Mouse (Mus musculus) lung, postnatal 14 days (tissue): ENCODE measurements around the gene Lrmda.

Experiments used
- DNase-seq: peaks from one replicate; pipeline ENCODE4 v3.0.0; 2021

Lrmda gene

GRCm38 (mm10) chr14:22048068-22048899 lies 28.8 kb downstream of the Lrmda start:
- no peak for DNase-seq

- DNase-seq = no peak
Observed at GRCm38 (mm10) chr14:22048900-22049199, 29.3 kb downstream of the Lrmda start.

- no peak for DNase-seq
Observed at GRCm38 (mm10) chr14:22049282-22049681, 29.8 kb downstream of the Lrmda start.

- DNase-seq = peak; percentile 21
Observed at GRCm38 (mm10) chr14:22051941-22052664, 32.6 kb downstream of the Lrmda start.

- DNase-seq = peak; percentile 37
Observed at GRCm38 (mm10) chr14:22055630-22056029, 36.1 kb downstream of the Lrmda start.

GRCm38 (mm10) chr14:22056246-22056645 lies 36.7 kb downstream of the Lrmda start:
- DNase-seq = no peak

- DNase-seq = no peak
Observed at GRCm38 (mm10) chr14:22058729-22059128, 39.2 kb downstream of the Lrmda start.

- DNase-seq = no peak
Observed at GRCm38 (mm10) chr14:22059348-22059861, 39.9 kb downstream of the Lrmda start.

- DNase-seq = no peak
Observed at GRCm38 (mm10) chr14:22060787-22061186, 41.3 kb downstream of the Lrmda start.

GRCm38 (mm10) chr14:22062117-22062855 lies 42.8 kb downstream of the Lrmda start:
- no peak for DNase-seq

- no peak for DNase-seq
Observed at GRCm38 (mm10) chr14:22069169-22069568, 49.7 kb downstream of the Lrmda start.

- no peak for DNase-seq
Observed at GRCm38 (mm10) chr14:22073385-22073784, 53.9 kb downstream of the Lrmda start.

- DNase-seq = no peak
Observed at GRCm38 (mm10) chr14:22074229-22074628, 54.7 kb downstream of the Lrmda start.

GRCm38 (mm10) chr14:22083931-22084330 lies 64.4 kb downstream of the Lrmda start:
- DNase-seq = no peak

- DNase-seq = no peak
Observed at GRCm38 (mm10) chr14:22085411-22085810, 65.9 kb downstream of the Lrmda start.

GRCm38 (mm10) chr14:22088604-22089003 lies 69.1 kb downstream of the Lrmda start:
- DNase-seq = no peak

- DNase-seq = no peak
Observed at GRCm38 (mm10) chr14:22089331-22089730, 69.8 kb downstream of the Lrmda start.

GRCm38 (mm10) chr14:22089866-22090470 lies 70.5 kb downstream of the Lrmda start:
- peak; percentile 56 for DNase-seq

- no peak for DNase-seq
Observed at GRCm38 (mm10) chr14:22090778-22091211, 71.3 kb downstream of the Lrmda start.

- no peak for DNase-seq
Observed at GRCm38 (mm10) chr14:22091306-22091705, 71.8 kb downstream of the Lrmda start.

GRCm38 (mm10) chr14:22093124-22093523 lies 73.6 kb downstream of the Lrmda start:
- peak; percentile 36 for DNase-seq

GRCm38 (mm10) chr14:22101961-22102805 lies 82.7 kb downstream of the Lrmda start:
- DNase-seq = no peak
